Mouse (Mus musculus) lung, embryonic 14.5 days (tissue): ENCODE measurements around the gene Vtn. TPM values are rescaled to one million over a fixed set of nuclear protein-coding genes. Genes with fewer than 3 reads are reported as not detected.

ENCODE experiments used
- ATAC-seq: fragments of 200-750 bp; cut with Nextera tagmentation; 2 replicates; pipeline ENCODE4 v1.8.0; 2017; ENCODE audit warnings: mild to moderate bottlenecking, moderate TSS enrichment, moderate library complexity; ENCODE audit not compliant: insufficient read depth
- DNase-seq: peaks from one replicate; pipeline ENCODE4 v3.0.0-alpha.2; 2015
- H3K27ac ChIP-seq: fragments of 300-500 bp; sonication (generic); 2 replicates; pipeline ENCODE4 v1.5.1; 2014; ENCODE audit warnings: low read depth, mild to moderate bottlenecking, moderate library complexity
- H3K27me3 ChIP-seq: fragments of 300-500 bp; sonication (generic); 2 replicates; pipeline ENCODE4 v1.6.1; 2014; ENCODE audit warnings: low read length, control low read depth; ENCODE audit not compliant: insufficient read depth
- H3K36me3 ChIP-seq: fragments of 300-500 bp; sonication (generic); 2 replicates; pipeline ENCODE4 v1.6.1; 2014; ENCODE audit warnings: control low read depth; ENCODE audit not compliant: insufficient read depth
- H3K4me1 ChIP-seq: fragments of 300-500 bp; sonication (generic); 2 replicates; pipeline ENCODE4 v1.6.1; 2014; ENCODE audit warnings: antibody characterized with exemption, control low read depth; ENCODE audit not compliant: insufficient read depth
- H3K4me2 ChIP-seq: fragments of 300-500 bp; sonication (generic); 2 replicates; pipeline ENCODE4 v1.6.1; 2014; ENCODE audit warnings: mild to moderate bottlenecking
- H3K4me3 ChIP-seq: fragments of 300-500 bp; sonication (generic); 2 replicates; pipeline ENCODE4 v1.5.1; 2014; ENCODE audit warnings: low read depth, low read length
- H3K9ac ChIP-seq: fragments of 300-500 bp; sonication (generic); 2 replicates; pipeline ENCODE4 v1.6.1; 2014
- H3K9me3 ChIP-seq: fragments of 300-500 bp; sonication (generic); 2 replicates; pipeline ENCODE4 v1.6.1; 2016; ENCODE audit warnings: low read depth, low read length, control low read depth
- CTCF ChIP-seq: IDR thresholded peaks from 2 replicates; pipeline ENCODE4 v1.5.1; 2016; ENCODE audit warnings: antibody characterized with exemption, low read depth
- WGBS: fragments of 180-500 bp; shearing (Covaris S2); extraction: QIAGEN DNeasy Blood & Tissue Kit; methylation state at CpG from one replicate; pipeline ENCODE4 v1.1.7; 2014; 5-methylcytosine and 5-hydroxymethylcytosine counted together
- polyA plus RNA-seq: library from polyadenylated mRNA; unstranded; fragments of >200 nt; fragmentation: Nextera tagmentation; extraction: Ambion mirVana; gene quantifications from 2 replicates; pipeline ENCODE4 v1.2.1, GENCODE M21; 2014

The Vtn gene
- polyA plus RNA-seq, 1 experiment from 2014 or later = 0.50 TPM

DNA sequence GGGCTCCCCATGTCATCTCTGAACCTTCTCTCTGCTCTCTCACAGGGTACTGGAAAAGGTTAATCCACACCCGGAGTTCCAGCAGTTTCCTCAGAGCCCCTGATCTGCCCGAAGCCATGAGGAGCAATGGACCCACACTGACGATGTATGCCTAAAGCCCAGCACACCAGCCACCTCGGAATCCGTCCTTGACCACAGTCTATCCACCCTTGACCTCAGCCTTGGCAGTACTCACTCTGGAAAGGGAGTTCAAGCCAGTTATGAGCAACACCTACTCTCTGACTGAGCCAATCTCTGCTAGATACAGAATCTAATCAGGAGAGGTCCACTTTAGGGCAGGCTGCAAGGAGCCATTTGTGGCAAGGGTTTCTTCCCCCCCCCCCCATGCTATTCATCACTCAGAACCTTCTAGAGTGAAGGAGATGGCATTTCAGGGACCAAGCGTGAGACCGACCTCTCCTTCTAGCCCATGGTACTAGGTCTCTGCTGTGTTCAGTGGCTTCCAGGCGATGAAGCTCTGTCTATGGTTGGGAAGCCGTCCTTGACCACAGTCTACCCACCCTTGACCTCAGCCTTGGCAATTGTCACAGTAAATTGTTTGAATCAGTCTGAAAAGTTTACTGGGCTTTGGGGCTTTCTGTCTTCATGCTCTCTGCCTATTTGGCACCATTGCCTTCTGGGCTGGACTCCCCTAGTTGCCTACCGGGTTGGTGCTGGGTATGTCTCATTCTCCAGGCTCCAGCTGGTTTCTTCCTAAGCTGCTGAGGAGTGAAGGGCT is 27.4 kb upstream of the Vtn start:
- no peak overlapping the region for H3K27ac ChIP-seq
- no peaks in the 10 kb centered on the region for H3K27me3 ChIP-seq
- 0 out of 2 replicates have a peak, but pooled peaks cover under 1% of the 10 kb centered on the region for H3K4me1 ChIP-seq
- DNase-seq (no peak), ATAC-seq (no peak)
- H3K4me2 ChIP-seq = no peak overlapping the region
- H3K9me3 ChIP-seq = no peaks in the 10 kb centered on the region
- no peaks in the 10 kb centered on the region for H3K36me3 ChIP-seq
- no peak overlapping the region for H3K9ac ChIP-seq
- no peak overlapping the region for H3K4me3 ChIP-seq
- 87% methylated on average over 10 of the region's 10 CpGs for WGBS
- TF ChIP-seq CTCF = no peak

DNA sequence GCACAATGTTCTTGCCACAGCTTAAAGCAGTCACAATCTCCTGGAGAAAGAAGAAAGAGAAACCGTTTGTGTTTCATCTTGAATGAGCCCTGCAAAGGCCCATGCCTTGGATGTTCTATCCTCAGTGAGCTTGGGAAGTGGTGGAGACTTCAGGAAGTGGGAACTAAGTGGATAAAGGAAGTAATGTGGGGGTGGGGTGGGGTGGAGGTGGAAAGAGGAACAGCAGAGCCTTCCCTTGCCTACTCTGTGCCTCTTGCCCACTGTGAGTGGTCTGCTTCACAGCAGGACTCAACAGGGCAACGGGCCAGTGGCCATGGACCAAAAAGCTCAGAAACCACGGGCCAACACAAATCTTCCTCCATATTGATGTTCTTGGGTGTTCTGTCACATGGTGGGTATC is 23.6 kb upstream of the Vtn start:
- H3K4me2 ChIP-seq = no peak overlapping the region
- WGBS = 75% methylated on average over 3 of the region's 3 CpGs

DNA sequence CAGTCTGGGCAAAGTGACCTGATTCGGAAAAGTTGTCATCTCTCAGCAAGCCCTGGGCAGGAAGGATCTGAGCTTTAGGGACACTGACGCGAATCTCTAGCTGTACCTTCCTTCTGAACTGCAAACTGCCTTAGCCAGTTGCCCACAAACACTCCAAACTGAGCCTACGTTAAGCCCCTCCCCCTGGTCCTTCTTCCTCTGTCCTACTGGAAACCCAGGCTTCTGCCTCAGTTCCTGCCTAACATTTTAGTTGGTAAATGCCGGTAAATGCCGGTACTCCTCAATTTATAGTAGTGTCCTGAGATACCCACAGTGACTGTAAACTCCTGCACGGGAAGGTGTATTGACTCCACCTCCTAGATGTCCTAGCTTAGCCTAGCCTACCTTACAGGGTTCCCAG is 15.3 kb upstream of the Vtn start:
- Histone ChIP-seq H3K27ac (no peak overlapping the region), H3K9ac (no peak overlapping the region), H3K27me3 (peaks cover 33% of the 10 kb centered on the region), H3K4me1 (no peaks in the 10 kb centered on the region), H3K4me3 (no peak overlapping the region), H3K4me2 (no peak overlapping the region), H3K36me3 (no peaks in the 10 kb centered on the region), H3K9me3 (no peaks in the 10 kb centered on the region)
- 51% methylated on average over 7 of the region's 7 CpGs for WGBS
- no peak for TF ChIP-seq CTCF
- no peak for ATAC-seq
- no peak for DNase-seq

More for the DNA sequence above, 23.6 kb upstream of the Vtn start:
- H3K4me1 ChIP-seq = no peaks in the 10 kb centered on the region
- H3K36me3 ChIP-seq = no peaks in the 10 kb centered on the region
- TF ChIP-seq CTCF = no peak
- no peaks in the 10 kb centered on the region for H3K27me3 ChIP-seq
- no peak for ATAC-seq
- H3K4me3 ChIP-seq = no peak overlapping the region
- no peak overlapping the region for H3K27ac ChIP-seq
- no peaks in the 10 kb centered on the region for H3K9me3 ChIP-seq
- no peak for DNase-seq
- H3K9ac ChIP-seq = no peak overlapping the region

DNA sequence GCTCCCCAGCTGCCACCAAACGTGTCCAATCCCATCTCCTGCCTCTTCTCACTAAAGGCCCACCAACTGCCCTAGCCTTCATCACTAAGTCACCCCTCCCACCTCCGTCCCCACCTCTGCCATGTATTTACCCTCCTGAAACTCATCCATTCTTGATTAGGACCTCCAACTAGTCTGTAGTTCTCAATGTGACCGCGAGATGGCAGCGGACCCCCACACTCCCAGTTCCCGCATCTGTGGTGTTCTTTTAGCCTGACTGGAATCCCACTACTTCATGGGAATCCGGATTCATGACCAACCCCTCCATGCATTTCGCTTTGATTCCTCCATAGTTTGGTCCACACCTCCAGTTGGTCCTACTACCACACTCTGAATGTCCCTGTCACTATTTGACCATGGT is 10.7 kb upstream of the Vtn start:
- peak; percentile 86 for TF ChIP-seq CTCF
- Histone ChIP-seq H3K4me1 (no peaks in the 10 kb centered on the region), H3K9me3 (no peaks in the 10 kb centered on the region), H3K27me3 (peaks cover 65% of the 10 kb centered on the region), H3K4me3 (no peak overlapping the region), H3K4me2 (no peak overlapping the region), H3K27ac (no peak overlapping the region), H3K9ac (no peak overlapping the region), H3K36me3 (no peaks in the 10 kb centered on the region)
- no peak; the same call in 1 of the 2 replicates for ATAC-seq
- DNase-seq = peak; percentile 83
- 2% methylated on average over 8 of the region's 8 CpGs for WGBS

DNA sequence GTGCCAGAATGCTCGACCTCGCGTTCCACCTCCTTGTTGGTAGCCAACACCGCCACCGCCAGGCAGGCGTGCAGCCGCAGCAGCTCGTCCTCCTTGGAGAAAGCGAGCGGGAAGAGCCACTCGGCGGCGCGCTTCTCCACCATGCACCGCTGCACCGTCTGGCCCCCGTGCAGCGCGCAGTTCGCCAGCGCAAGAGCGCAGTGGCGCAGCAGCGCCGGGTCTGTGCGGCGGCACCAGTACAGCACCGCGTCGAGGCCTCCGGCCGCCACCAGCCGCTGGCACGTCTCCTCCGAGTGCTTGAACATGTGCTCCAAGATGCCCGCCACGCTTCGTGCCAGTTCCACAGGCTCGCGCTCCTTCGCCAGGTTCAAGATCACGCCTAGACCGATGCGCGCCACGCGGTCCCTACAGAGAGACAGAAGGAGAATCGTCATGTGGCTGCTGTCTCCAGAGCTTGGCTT is 8.1 kb upstream of the Vtn start:
- Histone ChIP-seq H3K9me3 (no peaks in the 10 kb centered on the region), H3K27me3 (peaks cover 69% of the 10 kb centered on the region), H3K27ac (no peak overlapping the region), H3K9ac (peak overlapping the region; percentile 6; the same call in 1 of the 2 replicates), H3K4me1 (no peaks in the 10 kb centered on the region), H3K4me2 (peak overlapping the region; percentile 51), H3K4me3 (peak overlapping the region; percentile 18), H3K36me3 (no peaks in the 10 kb centered on the region)
- 8% methylated on average over 45 of the region's 48 CpGs for WGBS
- DNase-seq (peak; percentile 56), ATAC-seq (no peak)
- peak; percentile 37; the same call in 1 of the 2 replicates for TF ChIP-seq CTCF

DNA sequence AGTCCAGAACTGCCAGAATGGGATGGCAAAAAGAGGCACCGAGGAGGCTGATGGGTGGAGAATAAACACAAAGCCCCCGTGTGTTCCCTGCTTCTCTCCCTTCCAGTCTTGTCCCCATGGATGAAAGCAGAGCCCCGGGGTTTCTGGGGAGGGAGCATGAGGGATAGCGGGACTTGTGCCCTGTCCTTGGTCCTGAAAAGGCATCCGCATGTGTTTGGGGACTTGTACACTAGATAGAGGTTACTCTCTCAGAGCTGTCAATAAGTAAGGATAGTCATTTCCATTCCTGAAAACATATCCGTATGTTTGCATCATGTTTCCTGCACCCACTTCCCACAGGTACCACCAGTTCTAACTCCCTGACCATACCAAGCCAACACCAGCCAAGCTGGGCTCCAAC is 3.0 kb upstream of the Vtn start:
- Histone ChIP-seq H3K36me3 (no peaks in the 10 kb centered on the region), H3K4me1 (0 out of 2 replicates have a peak, but pooled peaks cover 4% of the 10 kb centered on the region), H3K4me3 (no peak overlapping the region), H3K4me2 (no peak overlapping the region), H3K9me3 (no peaks in the 10 kb centered on the region), H3K27ac (no peak overlapping the region), H3K9ac (no peak overlapping the region), H3K27me3 (peaks cover 65% of the 10 kb centered on the region)
- TF ChIP-seq CTCF = no peak
- ATAC-seq = no peak
- 4% methylated on average over 6 of the region's 6 CpGs for WGBS
- DNase-seq = peak; percentile 87

DNA sequence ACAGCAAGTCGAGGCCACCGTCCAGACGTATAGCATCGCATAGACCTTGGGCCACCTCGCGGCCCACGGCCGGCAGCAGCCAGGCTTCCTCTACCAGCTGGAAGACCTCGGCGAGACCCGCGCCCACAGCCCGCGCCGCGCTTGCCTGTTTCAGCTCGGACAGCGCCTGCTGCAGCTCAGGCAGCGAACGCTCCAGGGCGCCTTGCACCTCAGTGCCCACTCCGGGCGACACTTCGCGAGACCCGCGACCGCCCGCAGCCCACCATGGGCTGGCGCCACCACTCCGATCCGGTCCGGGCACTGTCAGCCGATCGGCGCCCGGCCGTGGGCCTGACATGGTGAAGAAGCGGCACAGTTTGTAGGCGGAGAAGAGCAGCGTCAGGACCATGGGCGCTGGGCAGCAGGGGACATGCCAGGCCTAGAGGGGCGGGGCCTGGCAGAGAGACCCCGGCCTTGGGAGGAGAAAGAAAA is 1.8 kb upstream of the Vtn start:
- no peak for TF ChIP-seq CTCF
- DNase-seq (peak; percentile 42), ATAC-seq (peak; percentile 51)
- peak overlapping the region; percentile 41 for H3K9ac ChIP-seq
- no peak overlapping the region for H3K27ac ChIP-seq
- 0 out of 2 replicates have a peak, but pooled peaks cover 4% of the 10 kb centered on the region for H3K4me1 ChIP-seq
- peaks cover 56% of the 10 kb centered on the region for H3K27me3 ChIP-seq
- peak overlapping the region; percentile 50 for H3K4me3 ChIP-seq
- peak overlapping the region; percentile 99 for H3K4me2 ChIP-seq
- H3K36me3 ChIP-seq = no peaks in the 10 kb centered on the region
- WGBS = under 1% methylated on average over 44 of the region's 44 CpGs
- H3K9me3 ChIP-seq = no peaks in the 10 kb centered on the region
